Mouse (Mus musculus): Measurements from ENCODE around the gene Tomm22. TPM values are rescaled to one million over a fixed set of nuclear protein-coding genes. Genes with fewer than 3 reads are reported as not detected.
"Not testable (repeated sequence)": the region's sequence is repeated elsewhere in the genome, so short reads cannot be mapped to it uniquely, and the experiment has no call there.

The Tomm22 gene
- polyA plus RNA-seq, 1 experiment from 2014 or later: 233 TPM

- peak overlapping the region; percentile 62 for H3K4me2 ChIP-seq (ENCODE audit: low read length)
- peak overlapping the region in 1 of 2 experiments; percentile 81; a peak in 1 of 4 replicates for H3K4me3 ChIP-seq (ENCODE audit: control insufficient read depth in 1 of 2, insufficient read depth in 1 of 2, low read depth in 1 of 2, low read length in 2 of 2)
- H3K27ac ChIP-seq (replicated peaks in 1 of 2; ENCODE audit: control insufficient read depth in 1 of 2, insufficient read depth in 1 of 2, low read depth in 2 of 2, low read length in 2 of 2); H3K9ac ChIP-seq (ENCODE audit: low read length); ATAC-seq (ENCODE audit: insufficient number of reproducible peaks, insufficient read depth, low FRiP score, low read depth); H3K27me3 ChIP-seq (ENCODE audit: control insufficient read depth, insufficient read depth, low read length); H3K9me3 ChIP-seq (ENCODE audit: control insufficient read depth, low read length): not testable (repeated sequence)
- H3K36me3 ChIP-seq (ENCODE audit: control insufficient read depth, insufficient read depth, low read length): peaks cover 56% of the 10 kb centered on the region
- H3K4me1 ChIP-seq (ENCODE audit: control insufficient read depth in 2 of 2, insufficient read depth in 2 of 2, low read length in 2 of 2): peaks cover 5 to 15% of the 10 kb centered on the region in 2 experiments; a peak in 3 of 4 replicates
- WGBS: 71% methylated on average over 11 of the region's 11 CpGs
Observed at GRCm38 (mm10) chr15:79671828-79672348, 1.2 kb downstream of the Tomm22 start.

GRCm38 (mm10) chr15:79677936-79678335, 7.3 kb downstream of the Tomm22 start:
- H3K36me3 ChIP-seq (ENCODE audit: control insufficient read depth, insufficient read depth, low read length): peaks cover 46% of the 10 kb centered on the region
- 86% methylated on average over 2 of the region's 2 CpGs for WGBS

GRCm38 (mm10) chr15:79681973-79682372, 11.3 kb downstream of the Tomm22 start:
- Histone ChIP-seq H3K4me2 (ENCODE audit: low read length) (peak overlapping the region; percentile 97), H3K4me1 (ENCODE audit: control insufficient read depth in 2 of 2, insufficient read depth in 2 of 2, low read length in 2 of 2) (peaks cover 28 to 58% of the 10 kb centered on the region in 2 experiments), H3K36me3 (ENCODE audit: control insufficient read depth, insufficient read depth, low read length) (peaks cover 8% of the 10 kb centered on the region), H3K9me3 (ENCODE audit: control insufficient read depth, low read length) (no peaks in the 10 kb centered on the region), H3K27ac (replicated peaks in 1 of 2; ENCODE audit: control insufficient read depth in 1 of 2, insufficient read depth in 1 of 2, low read depth in 2 of 2, low read length in 2 of 2) (peak overlapping the region; percentile 5 to 62; a peak in 3 of 4 replicates), H3K9ac (ENCODE audit: low read length) (peak overlapping the region; percentile 99), H3K27me3 (ENCODE audit: control insufficient read depth, insufficient read depth, low read length) (no peaks in the 10 kb centered on the region), H3K4me3 (ENCODE audit: control insufficient read depth in 1 of 2, insufficient read depth in 1 of 2, low read depth in 1 of 2, low read length in 2 of 2) (peak overlapping the region in 1 of 2 experiments; percentile 96; a peak in 1 of 4 replicates)
- 70% methylated on average over 4 of the region's 4 CpGs for WGBS
- ATAC-seq (ENCODE audit: insufficient number of reproducible peaks, insufficient read depth, low FRiP score, low read depth): no peak

More at GRCm38 (mm10) chr15:79677936-79678335, 7.3 kb downstream of the Tomm22 start:
- Histone ChIP-seq H3K4me2 (ENCODE audit: low read length) (no peak overlapping the region), H3K9me3 (ENCODE audit: control insufficient read depth, low read length) (no peaks in the 10 kb centered on the region), H3K9ac (ENCODE audit: low read length) (no peak overlapping the region), H3K27ac (replicated peaks in 1 of 2; ENCODE audit: control insufficient read depth in 1 of 2, insufficient read depth in 1 of 2, low read depth in 2 of 2, low read length in 2 of 2) (no peak overlapping the region), H3K4me3 (ENCODE audit: control insufficient read depth in 1 of 2, insufficient read depth in 1 of 2, low read depth in 1 of 2, low read length in 2 of 2) (no peak overlapping the region), H3K27me3 (ENCODE audit: control insufficient read depth, insufficient read depth, low read length) (no peaks in the 10 kb centered on the region), H3K4me1 (ENCODE audit: control insufficient read depth in 2 of 2, insufficient read depth in 2 of 2, low read length in 2 of 2) (peaks cover 8 to 23% of the 10 kb centered on the region in 2 experiments)
- ATAC-seq (ENCODE audit: insufficient number of reproducible peaks, insufficient read depth, low FRiP score, low read depth): no peak

- Histone ChIP-seq H3K4me3 (ENCODE audit: control insufficient read depth in 1 of 2, insufficient read depth in 1 of 2, low read depth in 1 of 2, low read length in 2 of 2) (peak overlapping the region in 1 of 2 experiments; percentile 96; a peak in 3 of 4 replicates), H3K9me3 (ENCODE audit: control insufficient read depth, low read length) (no peaks in the 10 kb centered on the region), H3K4me2 (ENCODE audit: low read length) (peak overlapping the region; percentile 97), H3K27ac (replicated peaks in 1 of 2; ENCODE audit: control insufficient read depth in 1 of 2, insufficient read depth in 1 of 2, low read depth in 2 of 2, low read length in 2 of 2) (peak overlapping the region; percentile 54 to 62), H3K27me3 (ENCODE audit: control insufficient read depth, insufficient read depth, low read length) (no peaks in the 10 kb centered on the region), H3K9ac (ENCODE audit: low read length) (peak overlapping the region; percentile 99), H3K36me3 (ENCODE audit: control insufficient read depth, insufficient read depth, low read length) (no peaks in the 10 kb centered on the region), H3K4me1 (ENCODE audit: control insufficient read depth in 2 of 2, insufficient read depth in 2 of 2, low read length in 2 of 2) (peaks cover 28 to 58% of the 10 kb centered on the region in 2 experiments)
- WGBS: 53% methylated on average over 6 of the region's 6 CpGs
- ATAC-seq (ENCODE audit: insufficient number of reproducible peaks, insufficient read depth, low FRiP score, low read depth): no peak
Observed at GRCm38 (mm10) chr15:79683146-79683545, 12.5 kb downstream of the Tomm22 start.

- H3K9ac ChIP-seq (ENCODE audit: low read length): peak overlapping the region; percentile 99
- H3K4me3 ChIP-seq (ENCODE audit: control insufficient read depth in 1 of 2, insufficient read depth in 1 of 2, low read depth in 1 of 2, low read length in 2 of 2): peak overlapping the region; percentile 80 to 96
- H3K4me2 ChIP-seq (ENCODE audit: low read length): peak overlapping the region; percentile 97
- H3K27ac ChIP-seq (replicated peaks in 1 of 2; ENCODE audit: control insufficient read depth in 1 of 2, insufficient read depth in 1 of 2, low read depth in 2 of 2, low read length in 2 of 2): peak overlapping the region; percentile 23 to 62
- H3K4me1 ChIP-seq (ENCODE audit: control insufficient read depth in 2 of 2, insufficient read depth in 2 of 2, low read length in 2 of 2): peaks cover 28 to 63% of the 10 kb centered on the region in 2 experiments
- H3K9me3 ChIP-seq (ENCODE audit: control insufficient read depth, low read length): no peaks in the 10 kb centered on the region
- ATAC-seq (ENCODE audit: insufficient number of reproducible peaks, insufficient read depth, low FRiP score, low read depth): no peak
- no peaks in the 10 kb centered on the region for H3K27me3 ChIP-seq (ENCODE audit: control insufficient read depth, insufficient read depth, low read length)
- no peaks in the 10 kb centered on the region for H3K36me3 ChIP-seq (ENCODE audit: control insufficient read depth, insufficient read depth, low read length)
- WGBS: 28% methylated on average over 19 of the region's 19 CpGs
Observed at GRCm38 (mm10) chr15:79683707-79684465, 13.2 kb downstream of the Tomm22 start.

- ATAC-seq (ENCODE audit: insufficient number of reproducible peaks, insufficient read depth, low FRiP score, low read depth): no peak
- 68% methylated on average over 6 of the region's 6 CpGs for WGBS
- Histone ChIP-seq H3K36me3 (ENCODE audit: control insufficient read depth, insufficient read depth, low read length) (no peaks in the 10 kb centered on the region), H3K4me3 (ENCODE audit: control insufficient read depth in 1 of 2, insufficient read depth in 1 of 2, low read depth in 1 of 2, low read length in 2 of 2) (peak overlapping the region; percentile 80 to 96; a peak in 3 of 4 replicates), H3K9me3 (ENCODE audit: control insufficient read depth, low read length) (no peaks in the 10 kb centered on the region), H3K4me1 (ENCODE audit: control insufficient read depth in 2 of 2, insufficient read depth in 2 of 2, low read length in 2 of 2) (peaks cover 28 to 64% of the 10 kb centered on the region in 2 experiments), H3K27me3 (ENCODE audit: control insufficient read depth, insufficient read depth, low read length) (no peaks in the 10 kb centered on the region), H3K9ac (ENCODE audit: low read length) (peak overlapping the region; percentile 99), H3K27ac (replicated peaks in 1 of 2; ENCODE audit: control insufficient read depth in 1 of 2, insufficient read depth in 1 of 2, low read depth in 2 of 2, low read length in 2 of 2) (no peak overlapping the region), H3K4me2 (ENCODE audit: low read length) (peak overlapping the region; percentile 97)
Observed at GRCm38 (mm10) chr15:79684616-79685015, 14.0 kb downstream of the Tomm22 start.

GRCm38 (mm10) chr15:79685141-79685641, 14.5 kb downstream of the Tomm22 start:
- Histone ChIP-seq H3K4me3 (ENCODE audit: control insufficient read depth in 1 of 2, insufficient read depth in 1 of 2, low read depth in 1 of 2, low read length in 2 of 2) (peak overlapping the region; percentile 80 to 96), H3K27ac (replicated peaks in 1 of 2; ENCODE audit: control insufficient read depth in 1 of 2, insufficient read depth in 1 of 2, low read depth in 2 of 2, low read length in 2 of 2) (peak overlapping the region; percentile 12 to 99; a peak in 1 of 4 replicates), H3K27me3 (ENCODE audit: control insufficient read depth, insufficient read depth, low read length) (no peaks in the 10 kb centered on the region), H3K9me3 (ENCODE audit: control insufficient read depth, low read length) (no peaks in the 10 kb centered on the region), H3K4me1 (ENCODE audit: control insufficient read depth in 2 of 2, insufficient read depth in 2 of 2, low read length in 2 of 2) (peaks cover 28 to 68% of the 10 kb centered on the region in 2 experiments), H3K36me3 (ENCODE audit: control insufficient read depth, insufficient read depth, low read length) (no peaks in the 10 kb centered on the region), H3K9ac (ENCODE audit: low read length) (peak overlapping the region; percentile 99), H3K4me2 (ENCODE audit: low read length) (peak overlapping the region; percentile 97)
- ATAC-seq (ENCODE audit: insufficient number of reproducible peaks, insufficient read depth, low FRiP score, low read depth): no peak
- WGBS: 25% methylated on average over 6 of the region's 6 CpGs
